Mouse (Mus musculus): ENCODE data around the gene Gabpb1.
A peak's percentile ranks its signal among the peaks of the same experiment; 100 is the strongest.

DNA sequence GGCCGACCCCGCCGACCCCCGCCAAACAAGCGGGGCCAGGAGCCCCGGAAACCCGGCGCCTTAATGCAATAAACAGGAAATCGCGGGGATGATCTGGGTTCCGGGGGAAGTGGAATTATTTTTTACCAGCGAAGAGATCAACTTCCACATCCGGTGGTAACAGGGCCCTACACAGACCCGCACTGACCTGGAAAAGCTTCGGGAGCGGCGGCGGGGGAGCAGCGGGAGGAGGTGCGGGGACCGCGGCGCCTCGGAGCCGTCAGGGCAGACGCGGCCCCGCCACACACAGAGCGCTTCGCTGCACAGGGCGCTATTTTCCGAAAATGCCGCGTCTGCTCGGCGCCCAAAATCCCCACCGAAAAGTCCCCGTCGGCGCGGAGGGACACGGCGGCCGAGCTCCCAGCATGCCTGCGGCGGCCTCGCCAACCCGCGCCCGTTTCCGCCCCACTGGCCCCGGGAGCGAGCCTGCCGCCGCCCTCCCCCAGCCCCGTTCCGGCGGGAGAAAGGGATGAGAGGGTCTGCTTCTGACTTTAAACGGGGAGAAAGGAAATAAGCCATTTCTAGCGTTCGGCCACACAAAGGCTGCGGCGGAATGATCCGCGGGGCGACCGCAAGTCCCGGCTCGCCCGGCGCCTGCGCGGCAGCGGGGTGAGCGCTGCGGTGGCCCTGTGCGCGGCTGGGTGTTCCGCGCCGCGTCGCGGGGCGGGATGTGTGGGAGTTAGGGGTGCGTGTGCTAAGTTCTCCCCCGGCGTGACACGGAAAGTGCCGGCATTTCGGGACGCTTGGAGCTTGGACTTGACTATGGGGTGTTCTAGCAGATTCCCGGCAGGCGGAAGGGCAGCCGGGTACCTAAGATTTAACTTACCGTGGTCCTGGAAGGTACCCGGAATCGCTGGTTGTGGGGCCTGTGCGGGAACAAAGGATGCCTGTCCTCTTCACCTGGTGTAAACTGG lies 692 bp downstream of the Gabpb1 start:
- TF ChIP-seq CTCF (IDR thresholded peaks at IDR 0.05; ENCODE audit: borderline replicate concordance, insufficient read depth, low read length) (no peak), POLR2A (IDR thresholded peaks at IDR 0.05; ENCODE audit: low read depth, low read length) (peak; percentile 94)
